Mouse (Mus musculus) kidney, adult 2 months (tissue): ENCODE measurements around the gene She. TPM values are rescaled to one million over a fixed set of nuclear protein-coding genes. Genes with fewer than 3 reads are reported as not detected.
"Not testable (repeated sequence)": the region's sequence is repeated elsewhere in the genome, so short reads cannot be mapped to it uniquely, and the experiment has no call there.

Experiments
- DNase-seq: peaks from one replicate; pipeline ENCODE4 v3.0.0; 2021
- H3K27ac ChIP-seq: fragments of 200-500 bp; 2 replicates; pipeline ENCODE4 v1.5.1; 2012; ENCODE audit warnings: low read depth, low read length, control low read depth, inconsistent platforms; ENCODE audit not compliant: insufficient read depth
- H3K27me3 ChIP-seq: fragments of 200-500 bp; replicated peaks from 2 replicates; pipeline ENCODE4 v1.6.1; 2012; ENCODE audit warnings: mild to moderate bottlenecking, moderate library complexity, low read length, inconsistent platforms; ENCODE audit not compliant: control insufficient read depth, insufficient read depth
- H3K36me3 ChIP-seq: fragments of 200-500 bp; 2 replicates; pipeline ENCODE4 v1.6.1; 2012; ENCODE audit warnings: mild to moderate bottlenecking, moderate library complexity, low read length, inconsistent platforms; ENCODE audit not compliant: control insufficient read depth, insufficient read depth
- H3K4me1 ChIP-seq: fragments of 200-500 bp; 2 replicates; pipeline ENCODE4 v1.6.1; 2011; ENCODE audit warnings: low read length; ENCODE audit not compliant: control insufficient read depth, insufficient read depth
- H3K4me3 ChIP-seq: fragments of 200-500 bp; 2 replicates; pipeline ENCODE4 v1.5.1; 2011; ENCODE audit warnings: mild to moderate bottlenecking, low read depth, low read length, control low read depth; ENCODE audit not compliant: insufficient read depth
- CTCF ChIP-seq: fragments of 200-500 bp; conservative IDR thresholded peaks from 2 replicates; pipeline ENCODE4 v1.5.1; 2011; ENCODE audit warnings: low read depth, mild to moderate bottlenecking, control low read depth, low read length, moderate library complexity, mixed read lengths; ENCODE audit not compliant: insufficient read depth, insufficient read length
- POLR2A ChIP-seq: fragments of 200-500 bp; IDR thresholded peaks from one replicate; pipeline ENCODE4 v1.6.1; 2011; ENCODE audit warnings: low read depth, low read length, control low read depth
- whole genome bisulfite sequencing: fragments of 180-500 bp; shearing (Covaris S2); methylation state at CpG from one replicate; pipeline ENCODE4 v1.1.7; 2018; 5-methylcytosine and 5-hydroxymethylcytosine counted together
- polyA plus RNA-seq: library from polyadenylated mRNA; depleted of rRNA; stranded (reverse); fragments of >200 nt; gene quantifications from 2 replicates; pipeline ENCODE4 v1.2.3, GENCODE M21; 2012

She gene
- polyA plus RNA-seq, 1 experiment = 4.1 TPM

DNA sequence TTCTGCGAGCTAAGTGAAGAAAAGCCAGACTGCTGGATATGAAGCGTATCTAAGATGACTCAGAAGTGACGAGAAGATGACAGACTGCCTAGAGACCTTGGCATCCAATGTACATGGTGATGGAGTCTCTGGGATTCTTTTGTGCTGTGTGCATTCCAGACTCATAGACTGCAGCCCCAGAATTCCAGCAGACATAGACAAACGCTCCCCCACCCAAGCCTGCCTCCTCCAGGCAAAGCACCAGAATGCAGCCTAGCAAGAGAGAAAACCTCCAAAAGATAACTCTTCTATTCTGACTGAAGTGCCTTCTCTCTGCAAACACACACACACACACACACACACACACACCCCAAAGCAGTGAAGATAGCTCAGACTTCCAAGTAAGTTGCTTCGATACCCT lies 35.4 kb upstream of the She start:
- DNase-seq = no peak
- Histone ChIP-seq H3K27ac (no peak overlapping the region), H3K36me3 (no peaks in the 10 kb centered on the region), H3K4me3 (no peak overlapping the region), H3K27me3 (no peaks in the 10 kb centered on the region), H3K4me1 (no peaks in the 10 kb centered on the region)
- 0 out of 2 replicates have a peak, but pooled peaks have one; percentile 12 for TF ChIP-seq CTCF
- TF ChIP-seq POLR2A = no peak
- WGBS = 81% methylated on average over 5 of the region's 5 CpGs

DNA sequence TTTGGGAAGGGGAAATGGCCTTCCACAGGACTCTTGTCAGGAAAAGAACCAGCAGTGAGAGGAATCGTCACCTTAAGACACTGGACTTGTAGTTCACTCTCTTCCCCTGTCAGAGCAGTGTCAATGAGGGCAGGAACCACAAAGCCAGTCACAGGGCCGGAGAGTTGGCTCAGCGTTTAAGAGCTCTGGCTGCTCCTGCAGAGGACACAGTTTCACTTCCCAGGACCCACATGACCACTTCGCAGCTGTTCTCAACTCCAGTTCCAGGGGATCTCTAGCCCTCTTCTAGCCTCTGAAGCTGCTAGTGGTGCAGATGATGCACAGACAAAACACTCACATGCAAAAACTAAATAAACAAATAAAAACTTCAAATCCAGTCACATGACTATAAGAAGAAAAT lies 34.8 kb upstream of the She start:
- H3K4me1 ChIP-seq = no peaks in the 10 kb centered on the region
- no peaks in the 10 kb centered on the region for H3K27me3 ChIP-seq
- WGBS = 30% methylated on average over 4 of the region's 4 CpGs
- H3K4me3 ChIP-seq = no peak overlapping the region
- H3K27ac ChIP-seq = no peak overlapping the region
- no peaks in the 10 kb centered on the region for H3K36me3 ChIP-seq
- TF ChIP-seq CTCF = no peak
- TF ChIP-seq POLR2A = no peak
- peak; percentile 41 for DNase-seq

DNA sequence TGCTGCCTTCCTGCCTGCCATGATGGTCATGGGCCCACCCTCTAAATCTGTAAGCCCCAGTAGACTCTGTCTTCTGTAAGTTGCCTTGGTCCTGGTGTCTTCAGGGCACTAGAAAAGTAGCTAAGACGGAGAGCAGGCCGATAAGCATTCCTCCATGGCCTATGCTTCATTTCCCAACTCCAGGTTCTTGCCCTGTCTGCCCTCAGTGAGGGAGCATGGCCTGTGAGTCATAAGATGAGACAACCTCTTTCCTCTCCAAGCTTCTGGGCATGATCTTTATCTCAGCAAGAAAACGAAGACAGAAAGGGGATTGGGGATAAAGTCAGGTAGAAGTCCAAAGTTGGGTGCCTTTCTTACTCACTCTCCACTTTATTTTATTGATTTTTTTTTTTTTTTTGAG lies 32.7 kb upstream of the She start:
- Histone ChIP-seq H3K4me3 (no peak overlapping the region), H3K27ac (no peak overlapping the region), H3K4me1 (no peaks in the 10 kb centered on the region), H3K27me3 (no peaks in the 10 kb centered on the region), H3K36me3 (no peaks in the 10 kb centered on the region)
- no peak for TF ChIP-seq CTCF
- no peak for TF ChIP-seq POLR2A
- no peak for DNase-seq
- WGBS = 92% methylated on average over 3 of the region's 3 CpGs

GRCm38 (mm10) chr3:89799476-89799875 lies 31.7 kb upstream of the She start:
- no peak for DNase-seq
- Histone ChIP-seq H3K36me3 (no peaks in the 10 kb centered on the region), H3K4me3 (no peak overlapping the region), H3K27me3 (no peaks in the 10 kb centered on the region), H3K4me1 (no peaks in the 10 kb centered on the region), H3K27ac (no peak overlapping the region)
- WGBS = 24% methylated on average over 13 of the region's 13 CpGs
- TF ChIP-seq CTCF = no peak
- no peak for TF ChIP-seq POLR2A

- DNase-seq, H3K27ac ChIP-seq, H3K27me3 ChIP-seq, H3K4me1 ChIP-seq, H3K4me3 ChIP-seq, H3K36me3 ChIP-seq: not testable (repeated sequence)
- WGBS = 47% methylated on average over 3 of the region's 3 CpGs
Observed at GRCm38 (mm10) chr3:89800078-89800477, 31.1 kb upstream of the She start.

- Histone ChIP-seq H3K4me3 (no peak overlapping the region), H3K27ac (no peak overlapping the region), H3K27me3 (no peaks in the 10 kb centered on the region), H3K36me3 (no peaks in the 10 kb centered on the region), H3K4me1 (no peaks in the 10 kb centered on the region)
- WGBS = 77% methylated on average over 5 of the region's 5 CpGs
- DNase-seq = no peak
- TF ChIP-seq CTCF (no peak), POLR2A (no peak)
Observed at GRCm38 (mm10) chr3:89800774-89801506, 30.2 kb upstream of the She start.

GRCm38 (mm10) chr3:89801507-89801847 lies 29.7 kb upstream of the She start:
- no peaks in the 10 kb centered on the region for H3K4me1 ChIP-seq
- peak; percentile 60 for DNase-seq
- 4% methylated on average over 3 of the region's 3 CpGs for WGBS
- H3K36me3 ChIP-seq = no peaks in the 10 kb centered on the region
- no peaks in the 10 kb centered on the region for H3K27me3 ChIP-seq
- no peak for TF ChIP-seq CTCF
- TF ChIP-seq POLR2A = no peak
- peak overlapping the region; percentile 65 for H3K27ac ChIP-seq
- H3K4me3 ChIP-seq = no peak overlapping the region

GRCm38 (mm10) chr3:89802876-89803275 lies 28.3 kb upstream of the She start:
- H3K4me1 ChIP-seq = no peaks in the 10 kb centered on the region
- H3K36me3 ChIP-seq = no peaks in the 10 kb centered on the region
- no peaks in the 10 kb centered on the region for H3K27me3 ChIP-seq
- no peak for DNase-seq
- WGBS = 77% methylated on average over 15 of the region's 15 CpGs
- no peak overlapping the region for H3K27ac ChIP-seq
- H3K4me3 ChIP-seq = no peak overlapping the region
- TF ChIP-seq CTCF (no peak), POLR2A (no peak)
